Mouse (Mus musculus) gastrocnemius, postnatal 4 days (tissue): Measurements from ENCODE around the gene Catsperz. TPM values are rescaled to one million over a fixed set of nuclear protein-coding genes. Genes with fewer than 3 reads are reported as not detected.

Source experiments
- DNase-seq, 2 experiments: peaks; one replicate each; pipeline ENCODE4 v3.0.0; 2021 to 2022; ENCODE audit warnings: low spot score in 2 of 2, mixed read lengths in 2 of 2
- total RNA-seq, 2 experiments: library from RNA; stranded (reverse); gene quantifications; 2 replicates each; pipeline ENCODE4 v1.2.3; 2021

Gene Catsperz
- total RNA-seq, 2 experiments from 2014 or later = not detected

- no peak for DNase-seq
These were observed 590 bp upstream of the Catsperz start for GRCm38 (mm10) chr19:6925611-6926329.

GRCm38 (mm10) chr19:6924461-6925306, 496 bp downstream of the Catsperz start:
- peak; percentile 71 to 85 for DNase-seq

GRCm38 (mm10) chr19:6922901-6923735, 2.1 kb downstream of the Catsperz start:
- DNase-seq = no peak

- peak; percentile 99 to 100 for DNase-seq
These were observed 3.3 kb downstream of the Catsperz start, which contains the start of gene Esrra for GRCm38 (mm10) chr19:6921647-6922567. Gene Esrra, minus strand, starts transcription at chr19:6921813.

- DNase-seq = peak in 1 of 2 experiments; percentile 33
These were observed 4.2 kb downstream of the Catsperz start for GRCm38 (mm10) chr19:6920741-6921636.

- DNase-seq = peak in 1 of 2 experiments; percentile 36
These were observed 5.1 kb downstream of the Catsperz start for GRCm38 (mm10) chr19:6919876-6920740.

GRCm38 (mm10) chr19:6919431-6919830, 5.7 kb downstream of the Catsperz start:
- DNase-seq = no peak

- DNase-seq = no peak
These were observed 6.9 kb downstream of the Catsperz start for GRCm38 (mm10) chr19:6918321-6918720.

- peak in 1 of 2 experiments; percentile 16 for DNase-seq
These were observed 8.7 kb downstream of the Catsperz start for GRCm38 (mm10) chr19:6916496-6916895.

GRCm38 (mm10) chr19:6915276-6915675, 9.9 kb downstream of the Catsperz start:
- DNase-seq = no peak

GRCm38 (mm10) chr19:6914540-6914939, 10.6 kb downstream of the Catsperz start:
- DNase-seq = no peak

- peak in 1 of 2 experiments; percentile 40 for DNase-seq
These were observed 11.2 kb downstream of the Catsperz start for GRCm38 (mm10) chr19:6913991-6914390.

- no peak for DNase-seq
These were observed 12.1 kb downstream of the Catsperz start for GRCm38 (mm10) chr19:6913036-6913435.

GRCm38 (mm10) chr19:6912205-6912970, 12.8 kb downstream of the Catsperz start:
- no peak for DNase-seq

GRCm38 (mm10) chr19:6911101-6912074, 13.8 kb downstream of the Catsperz start:
- DNase-seq = no peak

- DNase-seq = peak in 1 of 2 experiments; percentile 60
These were observed 14.9 kb downstream of the Catsperz start for GRCm38 (mm10) chr19:6910306-6910705.
